In the genomic region with DNA sequence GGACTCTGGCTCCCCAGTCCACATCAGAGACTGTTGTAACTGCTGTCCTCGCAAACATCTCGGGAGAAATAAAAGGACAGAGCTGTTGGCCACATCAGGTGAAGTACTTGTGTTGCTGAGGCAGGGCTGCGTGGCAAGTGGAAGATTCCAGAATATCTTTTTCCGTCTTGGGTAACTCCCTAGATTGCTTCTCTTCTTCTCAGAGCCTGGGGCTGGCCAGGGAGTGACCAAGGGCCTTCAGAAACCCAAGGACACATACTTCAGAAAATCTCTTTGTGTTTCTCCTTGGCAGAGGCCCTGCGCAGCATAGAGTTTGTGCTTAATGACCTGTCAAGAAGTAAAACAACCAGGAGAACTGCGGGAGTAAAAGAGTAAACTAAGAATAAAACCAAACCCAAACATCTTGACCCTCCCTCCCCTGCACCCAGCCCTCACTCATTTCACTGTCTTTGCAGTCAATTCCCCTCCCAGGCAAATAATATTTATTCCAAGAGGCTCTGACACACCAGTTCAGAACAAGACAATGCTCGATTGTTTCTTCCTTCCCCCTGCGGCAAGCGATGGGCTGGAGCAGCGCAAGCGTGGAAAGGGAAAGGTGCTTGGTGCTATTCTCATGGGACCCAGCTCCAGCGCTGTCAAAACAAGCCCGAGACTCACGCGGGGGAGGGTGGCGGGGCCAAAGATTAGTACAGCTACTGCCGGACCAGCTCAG, we compare ENCODE assay signal across 8 mouse cellular contexts.
A peak's percentile ranks its signal among the peaks of the same experiment; 100 is the strongest.
DNase-seq lines count a peak whose midpoint lies in the region; ATAC-seq lines count a peak whose summit lies in the region.

No protein-coding gene starts in this region.

- peak overlapping the region; percentile 39; the same call in 1 of the 2 replicates for H3K27ac ChIP-seq in embryonic facial prominence, embryonic 15.5 days (replicated peaks)

- H3K36me3 ChIP-seq in embryonic facial prominence, embryonic 15.5 days: no peaks in the 10 kb centered on the region

- intact Hi-C loops in heart, postnatal 25 days (cut with DNase I): no loop called here
- intact Hi-C loops in left cerebral cortex, postnatal 4 days (cut with DNase I): no loop called here

- peaks cover 28% of the 10 kb centered on the region for H3K4me1 ChIP-seq in embryonic facial prominence, embryonic 15.5 days

- H3K9ac ChIP-seq in embryonic facial prominence, embryonic 15.5 days: no peak overlapping the region

- no peaks in the 10 kb centered on the region for H3K9me3 ChIP-seq in embryonic facial prominence, embryonic 15.5 days (replicated peaks)

- H3K4me2 ChIP-seq in embryonic facial prominence, embryonic 15.5 days (replicated peaks): peak overlapping the region; percentile 43

- no peaks in the 10 kb centered on the region; the same call in 1 of the 2 replicates for H3K27me3 ChIP-seq in embryonic facial prominence, embryonic 15.5 days

- DNase-seq in Muller cell, postnatal 12 days (ENCODE audit: inconsistent ontology term): peak; percentile 62
- DNase-seq in heart, postnatal 25 days (ENCODE audit: low spot score): peak; percentile 20
- DNase-seq in kidney, postnatal 4 days: peak; percentile 79 to 86
- DNase-seq in neural tube, embryonic 10.5 days (ENCODE audit: extremely low spot score, low spot score): peak; percentile 41
- DNase-seq in spleen, adult 12 weeks (ENCODE audit: low spot score): no peak
- DNase-seq in left cerebral cortex, postnatal 4 days: no peak

- H3K4me3 ChIP-seq in embryonic facial prominence, embryonic 15.5 days (replicated peaks): peak overlapping the region; percentile 23

- WGBS in embryonic facial prominence, embryonic 15.5 days: 18% methylated on average over 17 of the region's 17 CpGs

- peak; percentile 36; the same call in 1 of the 2 replicates for ATAC-seq in embryonic facial prominence, embryonic 15.5 days (ENCODE audit: insufficient number of reproducible peaks, low FRiP score, low TSS enrichment, low read depth)
- no peak; the same call in 1 of the 2 replicates for ATAC-seq in frontal cortex, adult (ENCODE audit: low TSS enrichment)

Comparison
In these comparisons a context has a peak if more than half of its experiments do, and no peak if none do; other contexts are left out.
1. DNase-seq: peak in Muller cell, postnatal 12 days (single experiment), heart, postnatal 25 days (single experiment), kidney, postnatal 4 days (2 of 2) and neural tube, embryonic 10.5 days (single experiment); none in spleen, adult 12 weeks (single experiment) and left cerebral cortex, postnatal 4 days (single experiment).